Mouse (Mus musculus): ENCODE data around the gene Aak1.

DNA sequence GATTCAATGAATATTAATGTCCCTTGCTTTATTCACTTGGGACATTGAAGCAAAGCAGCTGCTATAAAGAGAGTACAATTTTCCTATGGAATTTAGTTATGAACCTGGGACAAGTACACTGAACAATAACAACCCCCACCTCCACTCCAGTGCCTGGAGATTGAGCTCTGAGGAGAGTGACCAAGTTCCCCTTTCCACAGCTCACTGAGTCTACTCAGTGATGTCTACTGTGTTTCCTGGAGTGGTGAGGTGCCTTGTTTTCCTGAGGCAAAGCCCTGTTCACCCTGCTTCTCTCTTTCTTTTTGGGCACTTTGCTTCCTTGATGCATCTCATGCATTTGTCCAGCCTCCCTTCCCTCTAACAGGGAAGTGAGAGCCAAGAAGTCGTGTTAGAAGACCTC lies 100.8 kb downstream of the Aak1 start:
- TF ChIP-seq POLR2A (IDR thresholded peaks at IDR 0.05; ENCODE audit: low read depth, low read length) (no peak), CTCF (IDR thresholded peaks at IDR 0.05; ENCODE audit: extremely low read depth, insufficient read depth, insufficient read length, insufficient replicate concordance) (no peak)
